Mouse (Mus musculus): Measurements from ENCODE around the gene Retnla.
"Not testable (repeated sequence)": the region's sequence is repeated elsewhere in the genome, so short reads cannot be mapped to it uniquely, and the experiment has no call there.

- TF ChIP-seq CTCF (IDR thresholded peaks at IDR 0.05; ENCODE audit: low read depth); EP300 (optimal IDR thresholded peaks at IDR 0.05): not testable (repeated sequence)
Measured at GRCm38 (mm10) chr16:48833626-48834025, 8.7 kb upstream of the Retnla start.

Data from stomach, postnatal 0 days (tissue).